Comparison of ENCODE assay signal across 9 mouse cellular contexts in genomic region chr1:87475076-87475895, GRCm38 (mm10). TPM values are rescaled to one million over a fixed set of nuclear protein-coding genes. Genes with fewer than 3 reads are reported as not detected.
DNase-seq lines count a peak whose midpoint lies in the region; ATAC-seq and TF ChIP-seq lines count a peak whose summit lies in the region.
"Had no signal": no experiment of that assay in that cellular context is flagged by ENCODE, and none has a peak within 500 bp of the region (broad histone marks: within the 10 kb centered on the region; RNA-seq: fewer than 3 reads in every experiment).

No protein-coding gene starts in this region.

- H3K9ac ChIP-seq in heart, embryonic 16.5 days (ENCODE audit: low read length) = no peak overlapping the region
- H3K9ac ChIP-seq in hindbrain, embryonic 13.5 days = peak overlapping the region; percentile 67
- H3K9ac ChIP-seq in liver, embryonic 13.5 days = no peak overlapping the region

- no peak for ATAC-seq in heart, embryonic 16.5 days (replicated peaks; ENCODE audit: extremely low read depth, insufficient read depth, low FRiP score)
- peak; percentile 62; the same call in 1 of the 2 replicates for ATAC-seq in hindbrain, embryonic 13.5 days (ENCODE audit: low FRiP score)
- no peak for ATAC-seq in liver, embryonic 13.5 days (ENCODE audit: low read depth)

- no peak for TF ChIP-seq CTCF in cortical plate, adult 2 months (IDR thresholded peaks at IDR 0.05; ENCODE audit: extremely low read depth, insufficient read depth, low read length)

- H3K4me1 ChIP-seq in heart, embryonic 16.5 days (ENCODE audit: control insufficient read depth, insufficient read depth, low read length) = peaks cover 3% of the 10 kb centered on the region; the same call in 1 of the 2 replicates
- H3K4me1 ChIP-seq in cortical plate, adult 2 months (ENCODE audit: control insufficient read depth, insufficient read depth, low read length) = 0 out of 2 replicates have a peak, but pooled peaks cover 3% of the 10 kb centered on the region
- H3K4me1 ChIP-seq in hindbrain, embryonic 13.5 days (replicated peaks) = peaks cover 11% of the 10 kb centered on the region
- H3K4me1 ChIP-seq in liver, embryonic 13.5 days (replicated peaks) = no peaks in the 10 kb centered on the region

- intact Hi-C loops in heart, postnatal 36 days (cut with DNase I) = no loop called here

- H3K9me3 ChIP-seq in heart, embryonic 16.5 days (replicated peaks; ENCODE audit: control insufficient read depth, low read length) = no peaks in the 10 kb centered on the region
- no peaks in the 10 kb centered on the region for H3K9me3 ChIP-seq in hindbrain, embryonic 13.5 days
- no peaks in the 10 kb centered on the region for H3K9me3 ChIP-seq in liver, embryonic 13.5 days (replicated peaks)

- H3K4me3 ChIP-seq in heart, embryonic 16.5 days (ENCODE audit: low read length) = peak overlapping the region; percentile 41
- no peak overlapping the region for H3K4me3 ChIP-seq in cortical plate, adult 2 months (ENCODE audit: insufficient read depth, low read length)
- H3K4me3 ChIP-seq in hindbrain, embryonic 13.5 days = peak overlapping the region; percentile 41
- no peak overlapping the region for H3K4me3 ChIP-seq in liver, embryonic 13.5 days (replicated peaks)

- peak overlapping the region; percentile 59 for H3K4me2 ChIP-seq in heart, embryonic 16.5 days (ENCODE audit: low read depth, low read length)
- peak overlapping the region; percentile 78 for H3K4me2 ChIP-seq in hindbrain, embryonic 13.5 days
- H3K4me2 ChIP-seq in liver, embryonic 13.5 days = peak overlapping the region; percentile 17; the same call in 1 of the 2 replicates

- no peaks in the 10 kb centered on the region for H3K36me3 ChIP-seq in heart, embryonic 16.5 days (ENCODE audit: control insufficient read depth, insufficient read depth)
- H3K36me3 ChIP-seq in hindbrain, embryonic 13.5 days = no peaks in the 10 kb centered on the region
- no peaks in the 10 kb centered on the region for H3K36me3 ChIP-seq in liver, embryonic 13.5 days

- H3K27ac ChIP-seq in heart, embryonic 16.5 days (ENCODE audit: low read length) = no peak overlapping the region
- H3K27ac ChIP-seq in cortical plate, adult 2 months (ENCODE audit: insufficient read depth, low read length) = peak overlapping the region; percentile 31
- H3K27ac ChIP-seq in hindbrain, embryonic 13.5 days = no peak overlapping the region
- H3K27ac ChIP-seq in liver, embryonic 13.5 days = no peak overlapping the region

- peaks cover 29% of the 10 kb centered on the region for H3K27me3 ChIP-seq in heart, embryonic 16.5 days (ENCODE audit: control insufficient read depth, insufficient read depth, low read length)
- H3K27me3 ChIP-seq in hindbrain, embryonic 13.5 days = peaks cover 39% of the 10 kb centered on the region
- peaks cover 44% of the 10 kb centered on the region for H3K27me3 ChIP-seq in liver, embryonic 13.5 days

- 2% methylated on average over 39 of the region's 42 CpGs for WGBS in heart, embryonic 16.5 days
- WGBS in hindbrain, embryonic 13.5 days = 3% methylated on average over 41 of the region's 42 CpGs
- WGBS in liver, embryonic 13.5 days (ENCODE audit: insufficient replicate concordance) = 4% methylated on average over 42 of the region's 42 CpGs

- no peak for DNase-seq in heart, postnatal 36 days
- DNase-seq in liver, embryonic 13.5 days = no peak
- DNase-seq in telencephalon, adult 2 months (ENCODE audit: low read depth, low spot score) = peak; percentile 47
- no peak for DNase-seq in lung, adult 18-20 months
- no peak for DNase-seq in thymus, postnatal 14 days

- TF ChIP-seq POLR2A in cortical plate, adult 2 months (IDR thresholded peaks at IDR 0.05; ENCODE audit: extremely low read depth, insufficient read depth, low read length) = peak; percentile 65; the same call in 1 of the 2 replicates

RNA-seq across cellular contexts. Expression of gene Snorc, which starts 5.2 kb away (rescaled TPM):
- polyA plus RNA-seq in heart, embryonic 16.5 days (2015; fragmentation: Nextera tagmentation; extraction: Ambion mirVana) = not detected in 2 replicates
- not detected for total RNA-seq in heart, postnatal 36 days (2021)
- polyA plus RNA-seq in cortical plate, adult 2 months (2012; rRNA removed) = 1.3 and 2.2 TPM in 2 replicates
- polyA plus RNA-seq in hindbrain, embryonic 13.5 days (2015; fragmentation: Nextera tagmentation; extraction: Ambion mirVana) = 0.81 TPM in 1 of 2 replicates, not detected in the other
- not detected in 2 replicates for polyA plus RNA-seq in liver, embryonic 13.5 days (2015; fragmentation: Nextera tagmentation; extraction: Ambion mirVana)
- polyA plus RNA-seq: gonadal fat pad, adult 2 months had no signal

RNA-seq across cellular contexts. Expression of gene Neu2, which starts 34.4 kb away (rescaled TPM):
- 1.7 and 2.5 TPM in 2 replicates for polyA plus RNA-seq in heart, embryonic 16.5 days (2015; fragmentation: Nextera tagmentation; extraction: Ambion mirVana)
- total RNA-seq in heart, postnatal 36 days (2021) = not detected
- polyA plus RNA-seq in cortical plate, adult 2 months (2012; rRNA removed) = 13.6 and 14.6 TPM in 2 replicates
- 0.16 and 0.22 TPM in 2 replicates for polyA plus RNA-seq in hindbrain, embryonic 13.5 days (2015; fragmentation: Nextera tagmentation; extraction: Ambion mirVana)
- 0.38 and 0.75 TPM in 2 replicates for polyA plus RNA-seq in liver, embryonic 13.5 days (2015; fragmentation: Nextera tagmentation; extraction: Ambion mirVana)

Comparison
In these comparisons a context has a peak if more than half of its experiments do, and no peak if none do; other contexts are left out.
1. H3K4me2 ChIP-seq: peak in every context shown above with its lines; median percentile 78 in hindbrain, embryonic 13.5 days; 59 in heart, embryonic 16.5 days; 17 in liver, embryonic 13.5 days.
2. H3K4me3 ChIP-seq: peak in heart, embryonic 16.5 days (single experiment) and hindbrain, embryonic 13.5 days (single experiment); none in cortical plate, adult 2 months (single experiment) and liver, embryonic 13.5 days (single experiment).